ENCODE assay signal across 8 mouse cellular contexts in the genomic region with DNA sequence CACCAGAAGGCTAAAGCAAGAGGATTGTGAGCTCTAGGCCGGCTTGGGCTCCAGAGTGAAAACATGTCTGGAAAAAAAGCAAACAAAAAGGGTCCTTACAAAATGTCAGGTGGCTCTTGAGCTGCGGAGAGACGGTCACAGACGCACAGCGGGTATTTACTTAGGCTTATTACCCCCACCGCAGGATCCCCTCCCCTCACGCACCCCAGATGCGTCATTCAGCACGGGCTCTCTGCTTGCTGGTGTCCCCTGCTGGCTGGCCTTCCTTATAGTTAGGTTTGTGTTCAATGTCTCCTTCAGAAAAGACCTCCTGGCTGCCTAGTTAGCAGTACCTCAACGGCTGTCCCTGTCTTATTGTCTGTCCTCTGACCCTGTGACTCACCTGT. TPM values are rescaled to one million over a fixed set of nuclear protein-coding genes. Genes with fewer than 3 reads are reported as not detected.
DNase-seq lines count a peak whose midpoint lies in the region; ATAC-seq lines count a peak whose summit lies in the region.

No protein-coding gene starts in this region.

- intact Hi-C loops in gastrocnemius, postnatal 36 days (cut with DNase I): no loop called here

- ATAC-seq in forebrain, embryonic 13.5 days: no peak; the same call in 1 of the 2 replicates
- ATAC-seq in midbrain, embryonic 12.5 days (ENCODE audit: low FRiP score, low read depth): 0 out of 2 replicates have a peak, but pooled peaks have one; percentile 5
- no peak for ATAC-seq in activated CD4-positive, CD25-positive, alpha-beta regulatory T cell, adult 4 months
- ATAC-seq in erythroid progenitor cell, adult 5-6 weeks (replicated peaks; ENCODE audit: low FRiP score, poor library complexity, severe bottlenecking): no peak

- peak overlapping the region; percentile 91 for H3K4me2 ChIP-seq in forebrain, embryonic 13.5 days
- peak overlapping the region; percentile 86 for H3K4me2 ChIP-seq in midbrain, embryonic 12.5 days (replicated peaks)

- peaks cover 10% of the 10 kb centered on the region; the same call in 1 of the 2 replicates for H3K27me3 ChIP-seq in forebrain, embryonic 13.5 days
- peaks cover 53% of the 10 kb centered on the region for H3K27me3 ChIP-seq in limb, embryonic 10.5 days (ENCODE audit: low read depth, poor library complexity, severe bottlenecking)
- peaks cover 32% of the 10 kb centered on the region for H3K27me3 ChIP-seq in midbrain, embryonic 12.5 days

- WGBS in forebrain, embryonic 13.5 days: 3% methylated on average over 10 of the region's 10 CpGs
- 3% methylated on average over 10 of the region's 10 CpGs for WGBS in limb, embryonic 10.5 days
- WGBS in midbrain, embryonic 12.5 days: 2% methylated on average over 10 of the region's 10 CpGs

- no peak overlapping the region for H3K27ac ChIP-seq in forebrain, embryonic 13.5 days
- peak overlapping the region; percentile 92 for H3K27ac ChIP-seq in limb, embryonic 10.5 days
- H3K27ac ChIP-seq in midbrain, embryonic 12.5 days (replicated peaks): peak overlapping the region; percentile 84

- no peaks in the 10 kb centered on the region for H3K9me3 ChIP-seq in forebrain, embryonic 13.5 days (replicated peaks)
- H3K9me3 ChIP-seq in limb, embryonic 10.5 days (replicated peaks): no peaks in the 10 kb centered on the region
- H3K9me3 ChIP-seq in midbrain, embryonic 12.5 days: no peaks in the 10 kb centered on the region

- H3K4me1 ChIP-seq in forebrain, embryonic 13.5 days: peaks cover 24% of the 10 kb centered on the region
- H3K4me1 ChIP-seq in limb, embryonic 10.5 days: peaks cover 29% of the 10 kb centered on the region
- H3K4me1 ChIP-seq in midbrain, embryonic 12.5 days: peaks cover 22% of the 10 kb centered on the region

- peak; percentile 22 for DNase-seq in gastrocnemius, postnatal 10 days
- DNase-seq in gastrocnemius, postnatal 36 days: no peak
- DNase-seq in T-cell, adult 2 months (ENCODE audit: low spot score): peak; percentile 48
- no peak for DNase-seq in limb, embryonic 10.5 days (ENCODE audit: low spot score)

- no peak overlapping the region for H3K4me3 ChIP-seq in forebrain, embryonic 13.5 days
- H3K4me3 ChIP-seq in limb, embryonic 10.5 days: peak overlapping the region; percentile 76
- peak overlapping the region; percentile 68; the same call in 1 of the 2 replicates for H3K4me3 ChIP-seq in midbrain, embryonic 12.5 days

- H3K9ac ChIP-seq in forebrain, embryonic 13.5 days: no peak overlapping the region
- no peak overlapping the region for H3K9ac ChIP-seq in midbrain, embryonic 12.5 days (replicated peaks)

- no peaks in the 10 kb centered on the region for H3K36me3 ChIP-seq in forebrain, embryonic 13.5 days (ENCODE audit: poor library complexity, severe bottlenecking)
- H3K36me3 ChIP-seq in limb, embryonic 10.5 days: no peaks in the 10 kb centered on the region
- no peaks in the 10 kb centered on the region for H3K36me3 ChIP-seq in midbrain, embryonic 12.5 days

RNA-seq across cellular contexts. Expression of gene Adgrl1, which starts 23.1 kb away (rescaled TPM):
- total RNA-seq in gastrocnemius, postnatal 10 days (2021): 10 to 100 TPM; 19.6 to 25.2 TPM
- 10 to 100 TPM; 20.8 to 26.0 TPM for total RNA-seq in gastrocnemius, postnatal 36 days (2021)
- polyA plus RNA-seq in forebrain, embryonic 13.5 days (2015; fragmentation: Nextera tagmentation; extraction: Ambion mirVana): 32.8 and 38.5 TPM in 2 replicates
- 12.3 and 16.2 TPM in 2 replicates for polyA plus RNA-seq in limb, embryonic 10.5 days (2016; fragmentation: Nextera tagmentation; extraction: Ambion mirVana)
- polyA plus RNA-seq in midbrain, embryonic 12.5 days (2016; fragmentation: Nextera tagmentation; extraction: Ambion mirVana): 30.2 and 30.4 TPM in 2 replicates
- 10 to 100 TPM in 1 of 2 experiments, 1 to 10 TPM in 1; 9.3 to 11.0 TPM for polyA plus RNA-seq in activated CD4-positive, CD25-positive, alpha-beta regulatory T cell, adult 4 months (2017; shearing (Covaris generic))
- 0.84 and 7.6 TPM in 2 replicates for total RNA-seq in erythroid progenitor cell, adult 5-6 weeks (2015; ENCODE audit: low replicate concordance)
- 0.26 and 0.30 TPM in 2 replicates for total RNA-seq in erythroid progenitor cell, adult 5-6 weeks (2017; ENCODE audit: low replicate concordance)

Comparison
In these comparisons a context has a peak if more than half of its experiments do, and no peak if none do; other contexts are left out.
1. DNase-seq: peak in gastrocnemius, postnatal 10 days (single experiment) and T-cell, adult 2 months (single experiment); none in gastrocnemius, postnatal 36 days (0 of 2) and limb, embryonic 10.5 days (single experiment).